Mouse (Mus musculus): ENCODE data around the gene Sh3glb1.

GRCm38 (mm10) chr3:144718706-144719087 lies 1.4 kb downstream of the Sh3glb1 start:
- no peak for TF ChIP-seq POLR2A (IDR thresholded peaks at IDR 0.05; ENCODE audit: control insufficient read depth, extremely low read depth, insufficient read depth, low read length, poor library complexity)
- no peak for TF ChIP-seq CTCF (IDR thresholded peaks at IDR 0.05; ENCODE audit: borderline replicate concordance, control insufficient read depth, extremely low read depth, insufficient read depth, low read length, poor library complexity)
